Mouse (Mus musculus): Measurements from ENCODE around the gene Sash3. TPM values are rescaled to one million over a fixed set of nuclear protein-coding genes. Genes with fewer than 3 reads are reported as not detected.

Gene Sash3
- polyA plus RNA-seq, 1 experiment = not detected

DNA sequence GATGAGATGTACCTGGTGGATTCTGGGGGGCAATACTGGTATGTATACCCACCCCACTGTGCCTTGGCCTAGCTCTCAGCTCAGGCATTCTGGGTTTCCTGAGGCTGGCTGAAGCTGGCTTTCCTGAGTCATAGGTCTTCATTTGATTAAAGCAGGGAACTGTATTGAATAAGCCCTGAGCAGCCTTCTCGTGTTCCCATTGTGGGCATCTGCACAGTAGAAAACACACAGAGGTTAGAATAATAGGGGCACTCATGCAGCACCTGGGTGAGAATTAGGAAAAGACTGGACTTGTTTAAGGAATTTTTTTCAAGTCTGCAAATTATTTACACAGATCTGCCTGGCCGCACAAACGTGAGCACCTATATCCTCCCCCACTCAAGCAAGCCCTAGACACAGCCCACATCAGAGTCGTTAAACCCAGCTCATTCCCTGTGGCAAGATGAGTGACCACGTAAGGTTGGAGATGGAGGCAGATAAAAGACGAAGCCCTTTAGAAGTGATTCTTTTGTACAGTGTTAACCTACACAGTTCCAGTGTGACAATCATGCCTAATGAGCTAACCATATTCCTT lies 19.2 kb upstream of the Sash3 start:
- H3K27me3 ChIP-seq (ENCODE audit: control insufficient read depth, insufficient read depth, insufficient read length) = no peaks in the 10 kb centered on the region
- H3ac ChIP-seq (ENCODE audit: control insufficient read depth, insufficient read length, low read depth) = no peak overlapping the region
- H3K79me3 ChIP-seq (ENCODE audit: low read depth) = no peaks in the 10 kb centered on the region
- no peak overlapping the region for H3K4me3 ChIP-seq (ENCODE audit: insufficient read depth, poor library complexity, severe bottlenecking)
- no peaks in the 10 kb centered on the region for H3K36me3 ChIP-seq (ENCODE audit: control insufficient read depth, insufficient read depth)
- TF ChIP-seq CTCF (IDR thresholded peaks at IDR 0.05; ENCODE audit: control insufficient read depth, insufficient read depth, insufficient read length) (no peak), FOSL1 (IDR thresholded peaks at IDR 0.05; ENCODE audit: insufficient read depth, low read length, poor library complexity, severe bottlenecking) (no peak), USF1 (IDR thresholded peaks at IDR 0.05; ENCODE audit: low read depth) (no peak), MAX (IDR thresholded peaks at IDR 0.05) (no peak), MYOD1 (IDR thresholded peaks at IDR 0.05; ENCODE audit: control insufficient read depth, insufficient read length, low read depth) (no peak), MYOG (IDR thresholded peaks at IDR 0.05; ENCODE audit: control insufficient read depth, extremely low read depth, insufficient read length) (no peak), CEBPB (IDR thresholded peaks at IDR 0.05; ENCODE audit: low read depth) (no peak)
- H3K79me2 ChIP-seq (ENCODE audit: control insufficient read depth, insufficient read depth) = no peaks in the 10 kb centered on the region

DNA sequence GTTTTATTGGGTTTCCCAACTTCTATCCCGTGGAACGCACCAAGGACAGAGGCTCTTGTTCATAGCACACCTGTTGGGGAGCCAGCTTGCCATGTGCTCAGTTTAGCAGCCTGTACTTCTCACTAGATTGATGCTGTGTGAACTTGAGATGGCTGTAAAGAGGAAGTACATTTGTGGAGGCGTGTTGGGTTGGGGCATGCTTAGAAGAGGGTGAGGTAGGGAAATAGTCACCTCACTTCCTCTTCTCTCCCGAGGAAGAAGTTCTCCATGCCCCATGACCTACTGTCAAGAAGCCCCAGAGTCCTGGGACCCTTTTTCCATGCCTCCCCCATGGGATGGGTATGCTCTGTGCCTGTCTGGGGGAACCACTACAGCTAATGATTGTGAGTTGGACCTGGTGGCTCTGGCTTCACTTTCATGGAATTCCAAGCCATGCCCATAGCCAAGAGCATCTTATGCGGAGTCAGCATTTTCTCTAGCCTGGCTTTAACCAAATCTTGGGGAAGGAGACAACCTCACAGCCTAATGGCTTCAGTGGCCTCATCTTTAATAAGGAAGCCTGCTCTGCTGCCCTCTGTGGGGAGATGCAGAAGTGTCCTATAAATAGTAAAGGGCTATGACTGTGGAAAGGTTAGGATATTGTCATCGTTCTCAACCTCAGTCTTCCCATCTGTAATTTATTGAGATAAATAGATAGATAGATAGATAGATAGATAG lies 18.6 kb upstream of the Sash3 start:
- no peak overlapping the region for H3K4me3 ChIP-seq (ENCODE audit: insufficient read depth, poor library complexity, severe bottlenecking)
- H3K27me3 ChIP-seq (ENCODE audit: control insufficient read depth, insufficient read depth, insufficient read length) = no peaks in the 10 kb centered on the region
- TF ChIP-seq CEBPB (IDR thresholded peaks at IDR 0.05; ENCODE audit: low read depth) = no peak
- no peak for TF ChIP-seq USF1 (IDR thresholded peaks at IDR 0.05; ENCODE audit: low read depth)
- TF ChIP-seq MAX (IDR thresholded peaks at IDR 0.05) = no peak
- TF ChIP-seq MYOG (IDR thresholded peaks at IDR 0.05; ENCODE audit: control insufficient read depth, extremely low read depth, insufficient read length) = no peak
- no peak for TF ChIP-seq MYOD1 (IDR thresholded peaks at IDR 0.05; ENCODE audit: control insufficient read depth, insufficient read length, low read depth)
- TF ChIP-seq FOSL1 (IDR thresholded peaks at IDR 0.05; ENCODE audit: insufficient read depth, low read length, poor library complexity, severe bottlenecking) = no peak
- no peak for TF ChIP-seq CTCF (IDR thresholded peaks at IDR 0.05; ENCODE audit: control insufficient read depth, insufficient read depth, insufficient read length)
- no peaks in the 10 kb centered on the region for H3K79me3 ChIP-seq (ENCODE audit: low read depth)
- H3K79me2 ChIP-seq (ENCODE audit: control insufficient read depth, insufficient read depth) = no peaks in the 10 kb centered on the region
- H3ac ChIP-seq (ENCODE audit: control insufficient read depth, insufficient read length, low read depth) = no peak overlapping the region
- H3K36me3 ChIP-seq (ENCODE audit: control insufficient read depth, insufficient read depth) = no peaks in the 10 kb centered on the region

DNA sequence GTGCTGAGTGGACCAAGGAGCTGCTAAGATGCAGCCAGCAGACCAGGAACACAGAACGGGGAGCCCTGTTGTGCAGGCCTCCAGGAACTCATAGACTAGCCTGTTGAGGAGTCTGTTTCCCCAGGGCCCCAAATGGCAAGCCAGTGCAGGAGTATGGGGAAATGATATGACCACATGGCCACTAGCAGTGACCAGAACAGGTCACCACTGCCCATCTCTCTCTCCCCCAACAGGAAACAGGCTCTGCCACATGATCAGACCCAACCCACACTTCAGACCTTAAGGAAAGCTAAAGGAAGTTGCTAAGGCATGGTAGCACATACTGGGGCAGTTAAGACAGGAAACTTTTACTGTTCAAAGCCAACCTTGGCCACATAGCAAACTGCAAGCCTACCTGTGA lies 17.1 kb upstream of the Sash3 start:
- no peaks in the 10 kb centered on the region for H3K36me3 ChIP-seq (ENCODE audit: control insufficient read depth, insufficient read depth)
- no peaks in the 10 kb centered on the region for H3K27me3 ChIP-seq (ENCODE audit: control insufficient read depth, insufficient read depth, insufficient read length)
- H3K79me3 ChIP-seq (ENCODE audit: low read depth) = no peaks in the 10 kb centered on the region
- no peaks in the 10 kb centered on the region for H3K79me2 ChIP-seq (ENCODE audit: control insufficient read depth, insufficient read depth)
- TF ChIP-seq MYOG (IDR thresholded peaks at IDR 0.05; ENCODE audit: control insufficient read depth, extremely low read depth, insufficient read length) = no peak
- H3K4me3 ChIP-seq (ENCODE audit: insufficient read depth, poor library complexity, severe bottlenecking) = no peak overlapping the region
- no peak overlapping the region for H3ac ChIP-seq (ENCODE audit: control insufficient read depth, insufficient read length, low read depth)

DNA sequence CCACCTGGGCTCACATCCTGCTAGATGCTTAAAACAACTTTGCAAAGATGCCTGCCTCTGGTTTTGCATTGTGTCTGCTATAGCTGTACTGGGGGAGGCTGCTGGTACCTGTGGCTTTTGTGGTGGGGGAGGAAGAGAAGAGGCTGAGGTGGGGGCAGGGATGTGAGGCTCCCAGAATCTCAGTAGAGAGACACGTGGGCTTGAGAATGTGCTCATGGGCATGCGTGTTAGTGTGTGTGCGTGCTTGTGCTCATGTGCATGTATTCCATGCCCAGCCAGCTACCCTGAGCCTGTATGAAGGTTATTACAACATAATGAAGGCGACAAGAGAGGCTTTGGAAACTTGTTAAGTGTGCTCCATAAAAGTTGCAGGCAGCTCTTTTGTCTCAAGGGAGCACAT lies 9.3 kb upstream of the Sash3 start:
- H3K27me3 ChIP-seq (ENCODE audit: control insufficient read depth, insufficient read depth, insufficient read length) = no peaks in the 10 kb centered on the region
- no peak for TF ChIP-seq CTCF (IDR thresholded peaks at IDR 0.05; ENCODE audit: control insufficient read depth, insufficient read depth, insufficient read length)
- no peak for TF ChIP-seq CEBPB (IDR thresholded peaks at IDR 0.05; ENCODE audit: low read depth)
- no peak for TF ChIP-seq USF1 (IDR thresholded peaks at IDR 0.05; ENCODE audit: low read depth)
- TF ChIP-seq FOSL1 (IDR thresholded peaks at IDR 0.05; ENCODE audit: insufficient read depth, low read length, poor library complexity, severe bottlenecking) = no peak
- TF ChIP-seq MYOG (IDR thresholded peaks at IDR 0.05; ENCODE audit: control insufficient read depth, extremely low read depth, insufficient read length) = no peak
- TF ChIP-seq MAX (IDR thresholded peaks at IDR 0.05) = no peak
- TF ChIP-seq MYOD1 (IDR thresholded peaks at IDR 0.05; ENCODE audit: control insufficient read depth, insufficient read length, low read depth) = no peak
- no peak overlapping the region for H3K4me3 ChIP-seq (ENCODE audit: insufficient read depth, poor library complexity, severe bottlenecking)
- no peaks in the 10 kb centered on the region for H3K79me3 ChIP-seq (ENCODE audit: low read depth)
- H3K36me3 ChIP-seq (ENCODE audit: control insufficient read depth, insufficient read depth) = no peaks in the 10 kb centered on the region
- no peaks in the 10 kb centered on the region for H3K79me2 ChIP-seq (ENCODE audit: control insufficient read depth, insufficient read depth)
- no peak overlapping the region for H3ac ChIP-seq (ENCODE audit: control insufficient read depth, insufficient read length, low read depth)

DNA sequence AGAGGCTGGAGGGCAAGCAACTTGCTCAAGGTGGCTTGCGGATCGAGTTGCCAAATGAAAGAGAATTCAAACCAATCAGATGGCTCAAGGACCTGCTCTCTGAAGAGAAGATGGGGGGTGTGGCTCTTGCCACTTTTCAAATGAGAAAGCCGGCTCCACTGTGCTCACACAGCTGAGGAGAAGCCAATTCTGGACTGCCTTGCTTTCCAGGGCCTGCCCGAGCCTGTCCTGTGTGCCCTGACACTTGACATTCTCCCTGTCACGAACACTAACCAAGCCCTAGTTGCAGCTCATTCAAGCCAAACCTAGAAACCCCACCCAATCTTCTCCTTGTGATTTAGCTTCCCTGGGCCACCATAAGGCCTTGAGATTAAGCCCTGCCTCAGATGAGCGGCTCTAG lies 8.2 kb upstream of the Sash3 start:
- no peak overlapping the region for H3ac ChIP-seq (ENCODE audit: control insufficient read depth, insufficient read length, low read depth)
- TF ChIP-seq CTCF (IDR thresholded peaks at IDR 0.05; ENCODE audit: control insufficient read depth, insufficient read depth, insufficient read length) (no peak), CEBPB (IDR thresholded peaks at IDR 0.05; ENCODE audit: low read depth) (no peak), MYOG (IDR thresholded peaks at IDR 0.05; ENCODE audit: control insufficient read depth, extremely low read depth, insufficient read length) (no peak), MAX (IDR thresholded peaks at IDR 0.05) (no peak), USF1 (IDR thresholded peaks at IDR 0.05; ENCODE audit: low read depth) (no peak), MYOD1 (IDR thresholded peaks at IDR 0.05; ENCODE audit: control insufficient read depth, insufficient read length, low read depth) (no peak), FOSL1 (IDR thresholded peaks at IDR 0.05; ENCODE audit: insufficient read depth, low read length, poor library complexity, severe bottlenecking) (no peak)
- no peak overlapping the region for H3K4me3 ChIP-seq (ENCODE audit: insufficient read depth, poor library complexity, severe bottlenecking)
- H3K27me3 ChIP-seq (ENCODE audit: control insufficient read depth, insufficient read depth, insufficient read length) = no peaks in the 10 kb centered on the region
- no peaks in the 10 kb centered on the region for H3K36me3 ChIP-seq (ENCODE audit: control insufficient read depth, insufficient read depth)
- H3K79me3 ChIP-seq (ENCODE audit: low read depth) = no peaks in the 10 kb centered on the region
- no peaks in the 10 kb centered on the region for H3K79me2 ChIP-seq (ENCODE audit: control insufficient read depth, insufficient read depth)

All from C2C12 (cell line).